Mouse (Mus musculus): ENCODE measurements at regions not wholly inside any gene's neighbourhood (a gene's known extent, or its start where the extent isn't known, plus 50 kb on each side); places are given as distances from the start of the nearest gene placed in this dataset.
"Not testable (repeated sequence)": the region's sequence is repeated elsewhere in the genome, so short reads cannot be mapped to it uniquely, and the experiment has no call there.

DNA sequence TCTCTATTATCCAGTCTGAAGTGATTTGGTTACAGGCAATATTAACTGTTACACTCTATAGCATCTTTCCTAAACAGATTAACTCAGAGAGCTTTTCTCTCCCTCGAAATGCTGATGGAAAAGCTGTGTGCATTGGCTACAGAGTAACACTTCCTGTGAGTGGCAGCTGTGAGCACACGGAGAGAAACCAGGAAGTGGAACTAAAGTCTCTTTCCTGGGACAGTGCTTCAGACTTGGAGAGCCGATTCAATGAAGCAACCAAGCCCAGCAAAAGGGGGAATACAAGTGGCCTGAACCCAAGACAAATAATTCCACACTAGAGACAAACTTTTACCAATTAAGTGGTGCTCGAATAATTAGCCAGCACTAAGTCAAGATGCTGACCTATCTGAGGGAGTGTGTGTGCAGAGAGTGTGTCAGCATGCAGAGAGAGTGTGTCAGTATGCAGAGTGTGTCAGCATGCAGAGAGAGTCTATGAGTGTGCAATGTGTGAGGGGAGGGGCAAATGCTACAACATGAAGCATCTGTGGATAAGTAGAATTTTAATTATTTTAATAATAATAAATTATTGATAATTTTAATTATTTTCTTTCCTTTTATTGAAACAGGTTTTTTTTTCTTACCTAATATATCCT, 74.9 kb upstream of the 1110032F04Rik start:
- DNase-seq (ENCODE audit: low spot score in 2 of 2): no peak

DNA sequence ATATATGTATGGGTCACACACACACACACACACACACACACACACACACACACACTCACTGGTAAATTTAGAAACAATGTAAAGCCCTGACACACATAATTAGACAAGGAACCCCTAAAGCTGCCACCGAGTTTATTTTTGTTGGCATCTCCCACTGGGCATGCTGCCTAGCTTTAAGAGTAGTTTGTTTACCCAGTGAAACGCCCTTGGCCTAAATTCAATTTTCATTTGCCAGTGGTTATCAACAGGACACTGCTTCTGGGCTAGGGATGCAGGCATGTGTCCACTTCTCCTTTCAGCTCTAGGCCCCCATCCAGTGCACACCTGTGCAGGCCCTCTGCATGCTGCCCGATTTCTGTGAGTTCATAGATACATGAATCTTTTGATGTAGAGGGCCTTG, 73.7 kb upstream of the 1110032F04Rik start:
- DNase-seq (ENCODE audit: low spot score in 2 of 2): no peak

DNA sequence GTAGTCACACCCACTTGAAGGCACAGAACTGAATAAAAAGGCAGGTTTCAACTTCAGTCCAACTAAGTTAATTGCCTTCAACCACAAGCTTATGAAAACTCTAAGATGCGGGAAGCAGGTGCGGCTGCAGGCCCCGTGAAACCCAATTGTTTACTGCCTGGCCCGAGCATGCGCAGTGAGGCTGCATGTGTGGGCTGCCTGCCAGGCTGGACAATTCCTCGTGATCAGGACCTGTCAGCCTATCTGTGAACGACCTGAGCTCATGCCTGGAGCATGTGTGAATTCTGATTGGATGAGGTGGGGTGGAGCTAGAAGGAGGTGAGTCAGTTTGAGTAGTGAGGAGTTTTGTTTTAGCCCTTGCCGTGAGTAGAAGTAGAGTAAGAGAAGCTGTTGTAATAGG, 71.0 kb upstream of the 1110032F04Rik start:
- DNase-seq (ENCODE audit: low spot score in 2 of 2): not testable (repeated sequence)

DNA sequence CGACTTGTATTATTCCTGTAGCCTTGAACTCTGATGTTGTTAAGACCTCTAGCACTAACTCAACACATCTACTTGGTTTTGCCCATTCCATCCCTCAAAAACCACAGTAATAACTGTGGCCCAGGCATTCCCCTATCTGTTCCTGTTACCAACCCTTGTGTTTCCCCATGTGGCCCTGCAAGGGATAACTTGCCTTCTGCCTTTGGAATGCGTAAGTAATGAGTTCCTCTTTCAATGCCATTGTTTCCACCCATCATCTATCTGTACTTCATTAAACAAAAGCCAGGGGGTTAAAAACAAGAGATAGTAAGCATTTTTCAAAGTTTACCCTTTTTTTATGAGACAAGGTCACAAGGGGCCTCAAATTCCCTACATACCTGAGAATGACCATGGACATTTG, 60.5 kb upstream of the 1110032F04Rik start:
- no peak for DNase-seq (ENCODE audit: low spot score in 2 of 2)

DNA sequence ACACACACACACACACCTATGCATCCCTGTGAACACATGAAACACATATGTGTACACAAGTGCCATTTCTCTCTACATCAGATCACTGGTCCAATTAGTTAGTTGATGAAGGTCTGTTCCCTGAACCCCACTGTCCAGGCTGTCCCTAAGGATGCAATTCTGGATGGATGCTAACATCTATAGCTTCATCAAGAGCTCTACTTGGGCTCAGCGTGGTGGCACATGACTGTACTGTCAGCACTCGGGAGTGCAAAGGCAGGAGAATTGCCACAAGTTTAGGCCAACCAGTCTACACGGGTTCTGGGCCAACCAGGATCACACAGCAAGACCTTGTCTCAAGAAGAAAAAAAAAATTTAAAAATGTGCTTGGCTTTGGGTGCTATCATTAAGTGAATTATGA, 55.9 kb upstream of the 1110032F04Rik start:
- no peak for DNase-seq (ENCODE audit: low spot score in 2 of 2)

DNA sequence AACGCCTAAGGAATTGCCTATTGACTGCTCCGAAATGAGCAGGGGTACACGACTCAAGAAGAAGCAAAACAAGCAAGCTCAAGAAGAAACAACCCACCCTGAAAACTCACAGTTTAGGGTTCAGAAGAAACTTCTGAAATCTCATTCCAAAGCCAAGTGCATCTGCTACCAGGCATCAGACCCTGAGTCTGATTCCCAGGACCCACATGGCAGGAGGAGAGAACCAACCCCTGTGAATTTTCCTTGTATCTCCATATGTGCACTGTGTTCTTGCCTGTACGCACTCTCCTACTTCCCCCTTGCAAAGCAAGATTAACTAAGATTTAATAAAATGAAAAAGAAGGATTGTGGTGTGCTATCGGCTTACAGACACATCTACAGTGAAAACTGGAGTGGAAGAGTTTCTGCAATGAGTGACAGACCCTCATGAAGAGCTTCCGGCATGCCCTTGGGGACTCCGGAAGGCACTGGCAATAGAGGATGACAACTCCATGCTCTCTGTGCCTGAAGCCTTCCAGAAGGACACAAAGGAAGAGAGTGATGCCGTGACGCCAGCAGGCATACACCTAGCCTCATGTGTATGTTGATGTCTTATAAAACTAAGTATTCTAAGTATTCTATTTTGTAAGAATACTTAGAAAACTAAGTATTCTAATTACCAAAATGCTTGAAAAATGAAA, 55.2 kb upstream of the 1110032F04Rik start:
- DNase-seq (ENCODE audit: low spot score in 2 of 2): no peak

DNA sequence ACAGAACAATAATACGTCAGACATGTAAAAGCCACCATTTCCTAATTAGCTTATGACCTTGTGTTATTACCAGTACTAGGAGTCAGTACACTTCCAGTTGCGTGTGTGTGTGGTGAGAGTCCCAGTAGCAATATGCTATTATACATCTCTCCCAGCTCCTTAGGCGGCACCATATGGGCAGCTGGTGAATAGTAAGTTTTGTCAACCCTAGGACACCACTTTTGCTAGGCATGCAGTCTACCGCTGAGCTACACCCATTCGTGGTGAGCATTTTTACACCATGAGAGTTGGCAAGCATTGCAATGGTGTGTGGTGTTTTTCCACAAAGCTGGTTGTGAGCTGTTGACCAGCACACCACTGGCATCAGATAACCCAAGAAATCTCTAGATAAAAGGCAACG, 53.8 kb upstream of the 1110032F04Rik start:
- no peak for DNase-seq (ENCODE audit: low spot score in 2 of 2)

DNA sequence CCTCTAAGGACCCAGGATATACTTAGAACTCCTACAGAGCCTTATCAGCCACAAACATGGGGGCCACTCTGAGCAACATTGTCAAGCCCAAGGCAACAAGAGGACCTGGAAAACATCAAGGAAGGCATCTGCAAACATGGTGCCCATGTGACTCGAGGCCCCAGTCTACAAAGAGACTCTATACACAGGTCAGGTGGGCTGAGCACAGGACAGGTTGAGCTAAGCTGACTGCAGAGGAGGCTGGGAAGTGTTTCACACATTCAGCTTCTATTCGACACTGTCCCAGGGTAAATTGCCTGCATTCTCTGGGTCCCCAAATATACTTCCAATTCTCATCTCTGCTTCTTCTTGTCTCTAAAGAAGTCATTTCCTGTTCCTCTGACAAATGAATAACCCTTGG, 52.1 kb upstream of the 1110032F04Rik start:
- no peak for DNase-seq (ENCODE audit: low spot score in 2 of 2)

All from left cerebral cortex, adult 9 months (tissue).